Mouse (Mus musculus) mouse trophoblast stem cell (cell line): ENCODE results near the gene Car8.
"Not testable (repeated sequence)": the region's sequence is repeated elsewhere in the genome, so short reads cannot be mapped to it uniquely, and the experiment has no call there.

Experiments
- in situ Hi-C, 2 experiments: fragments of 300-500 bp; cut with MseI, MboI; formaldehyde crosslinking; loops; 2 replicates in 1 of 2; 3 replicates in 1 of 2; pipeline ENCODE4 v1.15.1; 2025

The Car8 gene

DNA sequence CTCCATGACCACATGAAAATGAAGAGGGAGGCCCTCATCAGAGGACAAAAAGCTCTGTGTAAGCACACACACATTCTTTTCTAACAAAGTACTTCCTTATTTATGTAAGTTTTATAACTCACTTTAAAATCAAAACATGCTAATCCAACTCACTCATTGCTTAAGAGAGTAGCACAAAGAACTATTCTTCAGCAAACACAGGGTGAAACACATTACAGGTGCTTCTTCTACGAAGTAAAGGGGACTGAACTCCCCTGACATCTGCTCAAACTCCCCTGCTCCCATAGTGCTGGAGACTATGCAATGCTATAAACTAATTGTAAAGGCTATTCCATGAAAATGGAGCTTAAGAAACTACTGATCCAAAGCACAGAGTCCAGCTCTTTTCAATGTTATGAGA is 35.5 kb downstream of the Car8 start:
- in situ Hi-C loops = no loop called here

DNA sequence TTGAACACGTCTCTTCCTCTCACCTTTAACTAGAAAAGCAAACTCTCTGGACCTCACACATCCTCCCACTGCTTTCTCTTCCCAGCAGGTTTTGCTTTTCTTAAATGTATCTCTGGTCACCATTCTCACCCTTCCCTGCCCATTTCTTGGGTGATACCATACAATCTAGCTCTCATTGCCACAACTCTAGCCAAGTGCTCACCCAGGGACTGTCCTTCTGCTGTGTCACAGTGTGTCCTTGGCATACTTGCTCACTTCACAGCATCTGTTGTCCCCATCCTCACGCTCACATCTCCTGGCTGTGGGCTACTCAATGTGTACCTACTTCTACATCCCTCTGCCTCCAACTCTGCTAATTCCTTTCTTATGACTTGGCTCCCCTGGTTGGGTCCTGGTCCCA is 37.2 kb downstream of the Car8 start:
- in situ Hi-C loops = no loop called here

DNA sequence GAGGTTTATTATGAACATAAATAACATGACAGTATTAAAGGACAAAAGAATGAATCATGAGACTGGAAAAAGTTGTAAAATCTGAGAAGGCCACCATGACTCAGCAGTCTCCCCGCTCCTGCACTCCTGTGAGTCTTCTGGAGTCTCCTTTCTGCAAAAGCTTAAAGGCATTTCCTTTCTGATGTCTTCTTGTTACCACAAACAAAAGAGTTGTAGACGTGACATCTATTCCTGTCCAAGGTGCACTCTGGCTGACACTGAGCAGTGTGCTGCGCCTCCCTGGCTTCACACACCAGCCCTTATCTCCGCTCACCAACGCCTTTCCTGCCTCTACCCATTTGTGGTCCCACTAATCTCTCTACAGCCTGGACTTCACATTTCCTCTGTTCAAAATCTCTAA is 38.8 kb downstream of the Car8 start:
- in situ Hi-C loops = no loop called here

DNA sequence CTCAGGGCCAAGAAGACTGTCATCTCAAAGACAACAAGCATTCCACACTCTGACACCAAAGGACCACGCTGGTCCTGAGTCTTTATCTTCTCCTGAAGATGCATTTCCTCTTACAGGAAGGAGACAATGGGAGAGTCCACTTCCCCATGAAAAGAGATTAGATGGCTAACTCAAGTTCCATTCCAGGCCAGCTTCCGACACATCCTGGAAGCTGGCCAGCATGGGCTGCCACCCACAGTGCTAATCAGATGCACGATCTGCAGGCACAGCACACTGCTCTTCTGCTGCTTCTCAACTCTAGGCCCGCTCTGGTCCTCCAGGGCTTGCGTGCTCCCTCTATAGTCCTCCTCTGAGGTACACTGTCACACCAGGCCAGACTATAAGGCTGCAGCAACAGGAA is 40.8 kb downstream of the Car8 start:
- in situ Hi-C loops = no loop called here

DNA sequence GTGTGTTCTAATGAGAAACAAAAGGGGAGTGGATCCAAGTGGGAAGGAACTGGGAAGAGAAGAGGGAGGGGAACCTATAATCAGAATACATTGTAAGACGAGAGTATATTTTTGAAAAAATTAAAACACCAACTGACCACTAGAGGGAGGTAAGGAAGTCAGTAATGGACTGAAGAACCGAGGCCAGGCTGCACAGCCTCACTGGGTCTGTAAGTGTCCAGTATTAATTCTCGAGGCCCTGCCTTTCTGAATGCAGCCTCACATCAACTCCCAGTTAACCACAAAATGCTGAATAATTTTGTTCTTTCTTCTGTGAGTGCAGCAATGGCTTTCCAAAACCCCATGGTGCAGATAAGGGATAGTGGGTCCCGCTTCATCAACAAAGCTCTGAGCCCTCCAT is 48.4 kb downstream of the Car8 start:
- in situ Hi-C loops = no loop called here

DNA sequence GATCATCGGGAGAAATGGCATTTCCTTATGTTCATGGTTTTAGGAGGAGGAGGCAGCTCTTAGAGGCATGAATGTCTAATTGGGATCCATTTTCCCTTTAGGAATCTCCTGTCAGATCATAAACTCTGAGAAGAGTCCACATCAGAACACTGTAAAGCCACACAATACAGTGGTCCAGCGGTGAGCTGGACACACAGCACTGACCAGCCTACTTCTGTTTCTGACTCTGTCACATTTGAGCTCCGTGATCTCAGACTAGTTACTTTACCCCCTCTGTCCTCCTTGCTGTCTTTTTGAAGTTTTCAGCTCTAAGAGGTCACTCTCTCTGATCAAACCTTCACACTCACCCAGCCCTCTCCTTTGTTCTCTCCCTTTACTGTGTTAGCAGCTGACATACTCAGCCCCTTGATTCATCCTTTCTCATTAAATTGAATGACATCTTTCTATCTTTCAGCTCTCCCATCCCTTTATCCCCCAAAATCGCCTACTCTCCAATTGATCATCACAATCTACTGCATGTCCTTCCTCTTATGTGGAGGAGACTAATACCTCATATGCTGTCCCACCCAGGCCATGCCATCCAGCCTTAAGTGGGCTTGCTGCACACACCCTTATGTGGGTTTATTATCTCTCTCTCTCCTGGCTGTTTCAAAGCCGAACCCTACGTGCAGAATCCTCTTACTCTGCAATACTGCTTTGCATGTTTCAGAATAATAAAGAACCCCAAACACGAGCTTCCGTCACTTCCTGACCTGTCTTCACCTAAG is 51.7 kb downstream of the Car8 start:
- in situ Hi-C loops = loop anchor here in 1 of 2 experiments (10.0 kb wide), 1 partner anchor 178 kb away; no protein-coding TSS in a partner anchor

DNA sequence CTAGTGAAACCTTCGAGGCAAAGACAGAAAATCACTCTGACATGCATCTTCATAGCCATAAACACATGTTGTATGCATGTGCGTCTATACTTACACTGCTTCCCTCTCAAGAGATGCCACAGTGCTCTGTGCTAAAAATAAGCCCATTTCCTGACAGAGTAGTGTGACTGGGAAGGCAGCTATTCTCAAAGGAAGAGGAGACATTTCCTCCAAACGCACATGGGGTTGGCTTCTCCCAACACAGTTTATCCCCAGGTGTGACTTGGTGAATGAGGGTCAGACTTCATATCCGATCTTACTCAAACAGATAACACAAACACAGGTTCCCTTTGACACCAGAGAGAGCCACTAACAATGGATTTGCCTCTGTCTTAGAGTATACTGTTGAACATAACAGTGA is 58.3 kb downstream of the Car8 start:
- in situ Hi-C loops = loop anchor here in 1 of 2 experiments (10.0 kb wide), 1 partner anchor 184 kb away; no protein-coding TSS in a partner anchor

DNA sequence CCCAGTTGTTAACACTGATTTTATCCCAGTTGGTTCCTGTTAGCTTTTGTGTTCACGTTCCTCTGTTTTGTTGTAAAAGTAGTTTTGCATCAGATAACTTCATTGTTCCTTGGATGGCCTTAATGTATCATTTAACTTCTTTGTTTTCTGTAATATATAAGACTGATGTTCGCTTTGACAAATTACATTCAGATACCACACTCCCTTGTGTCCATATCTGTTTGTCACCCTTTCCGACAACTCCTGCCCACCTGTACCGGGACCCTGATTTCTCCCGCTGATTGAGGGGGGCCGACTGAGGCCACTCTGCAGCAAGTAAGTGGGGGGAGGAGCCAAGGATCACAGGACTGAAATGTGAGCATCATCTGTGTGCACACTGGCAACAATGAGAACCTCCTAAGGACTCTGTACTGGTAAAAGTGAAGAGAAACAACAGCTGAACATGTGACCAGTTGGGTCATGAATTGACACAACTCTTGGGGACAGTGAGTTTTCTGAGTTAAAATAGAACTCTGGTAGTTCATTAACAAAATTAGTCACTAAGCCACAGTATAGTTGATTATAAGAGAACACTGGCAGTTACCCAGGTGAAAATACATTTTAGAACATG is 84.1 kb downstream of the Car8 start:
- in situ Hi-C loops = no loop called here

DNA sequence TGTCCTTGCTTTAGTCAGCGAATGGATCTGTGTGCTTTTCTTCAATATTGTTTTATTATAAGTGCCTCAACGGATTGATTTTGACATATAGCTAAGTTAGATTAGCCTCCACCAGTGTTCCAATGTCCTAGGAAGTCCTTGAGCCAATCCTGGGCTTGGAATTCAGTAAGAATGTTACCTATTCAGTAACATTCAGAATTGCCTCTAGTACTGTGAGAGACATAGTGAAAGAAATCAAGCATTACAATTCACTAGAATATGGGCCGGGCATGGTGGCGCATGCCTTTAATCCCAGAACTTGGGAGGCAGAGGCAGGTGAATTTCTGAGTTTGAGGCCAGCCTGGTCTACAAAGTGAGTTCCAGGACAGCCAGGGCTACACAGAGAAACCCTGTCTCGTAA is 84.9 kb downstream of the Car8 start:
- in situ Hi-C loops = not testable (repeated sequence)

DNA sequence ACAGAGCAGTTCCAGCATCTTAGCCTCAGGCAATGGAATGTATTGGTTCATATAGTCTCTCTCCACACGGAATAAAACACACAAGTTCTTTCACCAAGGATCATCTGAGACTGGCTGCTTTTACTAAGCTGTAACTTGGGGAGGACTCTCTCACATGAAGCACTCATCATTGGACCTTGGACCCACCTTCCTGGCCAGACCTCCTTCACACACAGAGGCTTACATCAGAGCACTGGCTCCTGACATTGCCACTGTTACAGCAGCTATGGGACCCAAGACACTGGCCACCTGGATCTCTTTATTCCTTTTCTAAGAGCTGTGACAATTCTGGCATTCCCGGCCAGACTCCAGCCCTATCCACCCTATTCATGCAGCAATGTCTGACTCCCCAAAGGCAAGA is 101.4 kb downstream of the Car8 start:
- in situ Hi-C loops = no loop called here

DNA sequence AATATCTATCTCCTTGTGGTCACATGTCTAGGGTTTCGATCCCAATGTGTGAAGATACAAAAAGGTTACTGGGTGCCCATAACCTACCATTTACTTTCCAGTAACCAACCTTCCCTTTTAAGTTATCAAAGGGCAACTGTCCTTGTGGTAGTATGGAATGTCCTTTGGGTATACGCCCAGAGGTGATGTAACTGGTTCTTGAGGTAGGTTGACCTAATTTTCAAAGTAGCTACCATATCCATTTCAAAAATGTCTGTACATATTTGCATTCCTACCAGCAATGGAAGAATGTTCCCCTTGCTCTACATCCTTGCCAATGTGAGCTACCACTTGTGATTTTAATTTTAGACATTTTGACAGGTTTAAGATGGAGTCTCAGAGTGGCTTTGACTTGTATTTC is 106.8 kb downstream of the Car8 start:
- in situ Hi-C loops = no loop called here

DNA sequence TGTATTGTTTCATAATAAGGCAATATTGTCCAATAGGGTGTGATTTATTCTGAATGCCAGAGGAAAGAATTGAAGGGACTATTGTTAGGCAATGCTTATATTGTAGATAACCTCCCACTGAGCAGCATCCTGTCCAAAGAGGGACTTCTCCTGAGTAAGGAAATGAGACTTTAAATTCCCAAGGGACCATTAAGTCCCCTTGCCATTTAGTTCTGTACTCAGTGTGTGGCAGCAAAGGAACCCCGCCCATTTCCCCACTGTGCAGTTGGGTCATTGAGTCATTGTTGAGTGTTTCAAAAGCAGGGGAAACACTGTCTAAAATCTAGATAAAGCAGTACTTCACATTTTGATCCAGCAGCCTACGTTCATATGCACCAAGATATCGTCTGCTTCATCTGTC is 125.3 kb downstream of the Car8 start:
- in situ Hi-C loops = no loop called here

DNA sequence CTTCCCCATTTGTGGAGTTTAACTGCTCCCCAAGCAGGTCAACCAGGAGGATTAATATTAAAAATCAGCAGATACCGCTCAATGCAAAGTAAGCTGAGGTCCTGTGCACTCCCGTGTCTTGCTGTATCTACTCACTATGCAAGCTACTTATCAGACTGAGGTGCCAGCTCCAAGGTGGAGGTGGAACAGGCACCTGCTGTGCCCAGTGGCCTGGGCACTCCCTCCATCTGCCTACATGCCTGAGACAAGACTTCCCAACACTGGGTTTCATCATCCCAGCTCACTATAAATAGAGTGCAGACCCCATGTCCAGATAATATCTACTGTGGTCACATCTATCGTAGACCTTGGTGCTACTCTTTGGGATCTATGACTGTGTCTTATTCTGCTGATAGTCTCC is 127.0 kb downstream of the Car8 start:
- in situ Hi-C loops = no loop called here

DNA sequence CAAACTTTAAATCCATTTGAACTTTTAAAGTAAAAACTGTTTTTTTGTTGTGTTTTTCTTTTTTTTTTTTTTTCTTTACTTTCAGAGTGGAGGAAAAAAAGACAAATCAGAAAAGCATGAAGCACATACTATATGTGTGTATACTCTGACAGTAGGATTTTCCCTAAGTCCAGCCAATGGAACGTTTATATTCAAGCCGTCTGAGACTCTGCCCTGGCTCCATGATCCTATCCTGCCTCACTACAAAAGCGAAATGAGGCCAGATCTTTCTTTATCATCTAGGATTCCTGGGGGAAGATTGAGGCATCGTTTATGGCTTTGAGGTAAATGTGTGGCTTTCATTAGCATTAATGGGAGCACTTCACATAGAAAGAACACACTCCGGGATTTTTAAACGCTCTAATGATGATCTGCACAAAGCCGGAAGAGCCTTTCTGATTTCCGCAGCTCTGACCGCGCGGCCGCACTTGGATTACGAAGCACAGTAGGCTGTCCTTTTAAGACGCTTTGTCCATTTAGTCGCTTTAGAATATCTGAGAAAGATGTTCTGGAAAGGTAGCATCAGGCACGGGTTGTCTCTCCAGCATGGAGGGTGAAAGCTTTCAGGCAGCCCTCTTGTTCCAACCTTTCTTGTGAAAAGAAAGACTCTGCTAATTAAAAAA is 128.8 kb downstream of the Car8 start:
- in situ Hi-C loops = no loop called here

DNA sequence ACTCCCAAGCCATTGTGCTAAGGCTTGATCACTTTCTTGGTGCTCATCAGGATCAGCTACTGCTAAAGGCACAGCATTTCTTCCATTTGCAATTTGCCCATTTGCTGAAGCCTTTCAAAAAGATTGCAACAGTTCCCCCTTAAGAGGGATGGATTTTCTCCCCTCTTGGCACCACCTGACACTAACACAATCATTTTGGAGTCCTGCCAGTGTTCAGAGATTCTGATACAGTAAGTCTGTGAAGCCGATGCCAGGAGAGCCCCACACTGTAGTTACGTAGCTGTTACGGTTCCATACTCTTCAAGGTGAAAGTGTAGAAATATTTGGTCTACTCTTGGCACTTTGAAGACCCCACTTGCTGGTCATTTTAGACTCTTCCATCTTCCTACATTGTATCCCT is 137.4 kb downstream of the Car8 start:
- in situ Hi-C loops = no loop called here

DNA sequence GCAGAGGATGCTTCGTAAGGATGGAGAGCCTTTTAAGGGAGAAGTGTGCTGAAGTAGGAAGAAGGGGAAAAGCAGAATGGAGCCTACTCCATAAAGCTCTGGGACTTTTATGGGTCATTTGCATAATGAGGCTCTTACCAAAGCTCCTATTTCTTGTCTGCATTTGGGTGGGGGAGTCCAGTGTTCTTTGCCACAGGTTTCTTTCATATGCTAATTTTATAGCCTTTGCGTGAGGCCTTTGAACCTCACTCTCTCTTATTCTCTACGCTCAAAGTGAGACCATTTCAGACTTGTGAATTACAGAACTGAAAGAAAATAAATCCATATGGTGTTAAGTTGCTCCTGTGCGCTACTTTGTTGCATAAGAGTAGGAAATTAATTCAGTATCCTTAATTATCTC is 140.8 kb downstream of the Car8 start:
- in situ Hi-C loops = no loop called here

DNA sequence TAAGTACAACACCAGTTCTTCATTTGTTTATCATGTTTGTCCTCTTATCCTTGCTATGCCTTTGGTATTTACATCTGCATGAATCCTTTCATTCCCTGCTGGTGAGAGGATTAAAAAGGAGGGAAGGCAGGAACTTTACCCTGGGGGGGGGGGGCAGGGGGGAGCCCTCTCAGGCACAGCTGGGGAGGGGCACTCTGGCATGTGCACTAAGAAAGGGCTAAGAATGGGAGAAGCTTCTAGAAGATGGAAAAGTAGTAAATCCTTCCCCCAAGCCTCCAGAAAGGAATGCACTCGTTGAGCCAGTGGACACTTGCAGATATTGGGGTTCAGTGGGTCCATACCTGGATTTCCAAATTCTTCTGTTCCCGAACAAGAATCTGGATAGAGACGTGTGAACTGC is 141.2 kb downstream of the Car8 start:
- in situ Hi-C loops = no loop called here

DNA sequence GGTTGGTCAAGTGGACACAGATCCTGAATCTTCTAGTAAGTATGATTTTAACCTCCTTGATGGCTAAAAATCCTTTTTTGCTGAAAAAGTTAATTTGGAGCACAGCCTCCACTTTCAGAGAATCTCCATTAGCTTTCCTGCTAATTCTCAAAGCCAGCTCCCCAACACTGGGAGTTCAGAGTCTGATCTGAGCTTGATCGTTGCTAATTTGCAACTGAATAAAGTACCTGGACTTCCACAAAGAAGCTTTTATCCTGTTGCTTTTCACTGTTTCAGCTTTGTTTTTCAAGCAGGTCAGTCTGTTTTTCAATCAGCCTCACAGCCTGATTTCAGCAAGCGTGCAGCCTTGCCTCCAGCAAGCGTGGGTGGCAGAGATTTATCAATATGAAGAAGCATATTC is 145.3 kb downstream of the Car8 start:
- in situ Hi-C loops = not testable (repeated sequence)
